Mouse (Mus musculus): ENCODE results near the gene E430018J23Rik. TPM values are rescaled to one million over a fixed set of nuclear protein-coding genes. Genes with fewer than 3 reads are reported as not detected.
"Not testable (repeated sequence)": the region's sequence is repeated elsewhere in the genome, so short reads cannot be mapped to it uniquely, and the experiment has no call there.

Gene E430018J23Rik
- polyA plus RNA-seq, 1 experiment from 2014 or later = 7.8 TPM

DNA sequence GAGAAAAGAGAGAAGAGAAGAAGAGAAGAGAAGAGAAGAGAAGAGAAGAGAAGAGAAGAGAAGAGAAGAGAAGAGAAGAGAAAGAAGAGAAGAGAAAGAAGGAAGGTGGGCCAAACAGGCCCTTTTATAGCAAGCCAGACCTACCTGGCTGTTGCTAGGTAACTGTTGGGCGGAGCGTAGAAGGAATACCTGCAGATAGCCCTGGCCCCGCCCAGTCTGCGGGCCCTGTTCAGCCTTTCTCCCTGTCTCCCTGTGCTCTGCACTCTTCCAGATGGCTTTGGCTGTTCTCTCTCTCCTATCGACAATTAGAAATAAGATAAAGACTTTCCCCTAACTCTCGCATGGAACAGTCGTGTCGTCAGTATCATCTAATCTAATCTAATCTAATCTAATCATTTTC, 46.8 kb downstream of the E430018J23Rik start:
- H3K9ac ChIP-seq = peak overlapping the region; percentile 93; the same call in 1 of the 2 replicates
- ATAC-seq (ENCODE audit: low FRiP score, low read depth) = no peak
- H3K36me3 ChIP-seq = peaks cover 19% of the 10 kb centered on the region
- H3K4me3 ChIP-seq = peak overlapping the region; percentile 94
- no peaks in the 10 kb centered on the region for H3K27me3 ChIP-seq (replicated peaks)
- peaks cover 16% of the 10 kb centered on the region for H3K4me1 ChIP-seq
- H3K4me2 ChIP-seq (replicated peaks) = peak overlapping the region; percentile 81
- no peak overlapping the region for H3K27ac ChIP-seq
- H3K9me3 ChIP-seq = no peaks in the 10 kb centered on the region
- WGBS = 14% methylated on average over 8 of the region's 8 CpGs

DNA sequence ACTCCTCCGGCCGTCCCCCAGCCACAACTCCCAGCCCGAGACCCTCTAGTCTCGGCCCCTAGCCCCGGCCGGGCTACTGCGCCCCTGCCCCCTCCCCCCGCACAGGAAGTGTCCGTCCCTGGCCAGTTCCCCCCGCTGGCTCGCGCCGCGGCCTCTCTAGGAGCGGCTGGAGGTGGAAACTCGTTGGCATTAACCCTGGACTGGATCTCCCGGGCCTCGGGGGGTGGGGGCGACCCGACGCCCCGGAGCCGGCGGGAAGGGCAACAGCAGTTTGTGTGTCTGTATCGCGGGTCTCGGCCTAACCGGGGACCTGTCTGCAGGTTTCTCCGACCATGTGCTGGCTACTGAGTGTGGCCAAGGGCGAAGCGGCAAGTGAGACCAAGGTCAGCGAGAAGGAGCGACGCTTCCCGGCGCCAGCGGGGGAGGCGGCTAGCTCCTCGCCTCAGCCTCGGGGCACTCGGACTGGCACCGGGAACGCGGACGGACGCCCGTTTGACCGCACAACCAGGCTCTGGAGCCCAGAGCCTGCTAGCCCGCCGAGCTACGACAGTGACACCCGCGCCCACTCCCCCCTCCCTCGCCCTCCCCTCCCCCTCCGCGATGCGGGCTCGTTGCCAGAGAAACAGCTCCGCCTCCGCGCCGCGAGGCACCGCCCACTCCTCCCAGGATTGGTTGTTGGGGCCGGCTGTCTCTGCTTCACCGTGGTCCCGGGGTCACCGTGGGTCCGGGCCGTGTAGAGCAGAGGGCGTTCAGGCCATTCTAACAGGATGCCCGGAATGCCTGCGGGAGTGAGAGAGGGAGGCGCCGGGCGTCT, 47.7 kb downstream of the E430018J23Rik start, which contains the start of gene Zfp768:
Zfp768 (minus strand) TSS at position 78 of the 814 bp plus-strand sequence.
- H3K9ac ChIP-seq = peak within 1 kb of the TSS; percentile 93
- ATAC-seq (ENCODE audit: low FRiP score, low read depth) = peak; percentile 95
- H3K4me1 ChIP-seq = peaks cover 16% of the 10 kb centered on the region
- H3K27me3 ChIP-seq (replicated peaks) = no peaks in the 10 kb centered on the region
- WGBS = under 1% methylated on average over 76 of the region's 76 CpGs
- peak within 1 kb of the TSS; percentile 94 for H3K4me3 ChIP-seq
- peak within 1 kb of the TSS; percentile 80 for H3K27ac ChIP-seq
- H3K4me2 ChIP-seq (replicated peaks) = peak within 1 kb of the TSS; percentile 81
- no peaks in the 10 kb centered on the region for H3K9me3 ChIP-seq
- H3K36me3 ChIP-seq = peaks cover 24% of the 10 kb centered on the region

DNA sequence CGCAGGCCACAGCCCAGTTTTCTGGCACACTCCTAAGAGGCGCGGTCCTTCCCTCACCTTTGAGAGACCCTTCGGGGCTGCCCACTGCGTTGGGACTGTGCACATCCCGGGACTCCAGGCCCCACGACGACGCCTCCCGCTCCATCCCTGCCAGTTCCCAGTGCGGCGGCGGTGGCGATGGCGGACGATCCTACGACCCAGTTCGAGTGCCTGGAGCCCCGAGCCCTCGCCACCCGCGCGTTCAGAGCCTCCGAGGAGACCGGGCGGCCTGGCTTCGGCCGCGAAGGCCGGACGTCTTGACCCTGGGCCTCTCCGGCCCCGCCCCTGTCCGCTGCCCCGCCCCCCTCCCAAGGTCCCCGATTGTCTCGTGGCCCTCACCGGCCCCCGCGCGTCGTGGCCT, 48.3 kb downstream of the E430018J23Rik start:
- H3K4me3 ChIP-seq = peak overlapping the region; percentile 94
- peak overlapping the region; percentile 81 for H3K4me2 ChIP-seq (replicated peaks)
- H3K27me3 ChIP-seq (replicated peaks) = no peaks in the 10 kb centered on the region
- H3K36me3 ChIP-seq = peaks cover 24% of the 10 kb centered on the region
- under 1% methylated on average over 42 of the region's 42 CpGs for WGBS
- H3K27ac ChIP-seq = peak overlapping the region; percentile 80; the same call in 1 of the 2 replicates
- peak; percentile 34; the same call in 1 of the 2 replicates for ATAC-seq (ENCODE audit: low FRiP score, low read depth)
- H3K9me3 ChIP-seq = no peaks in the 10 kb centered on the region
- H3K9ac ChIP-seq = peak overlapping the region; percentile 93
- H3K4me1 ChIP-seq = peaks cover 16% of the 10 kb centered on the region

DNA sequence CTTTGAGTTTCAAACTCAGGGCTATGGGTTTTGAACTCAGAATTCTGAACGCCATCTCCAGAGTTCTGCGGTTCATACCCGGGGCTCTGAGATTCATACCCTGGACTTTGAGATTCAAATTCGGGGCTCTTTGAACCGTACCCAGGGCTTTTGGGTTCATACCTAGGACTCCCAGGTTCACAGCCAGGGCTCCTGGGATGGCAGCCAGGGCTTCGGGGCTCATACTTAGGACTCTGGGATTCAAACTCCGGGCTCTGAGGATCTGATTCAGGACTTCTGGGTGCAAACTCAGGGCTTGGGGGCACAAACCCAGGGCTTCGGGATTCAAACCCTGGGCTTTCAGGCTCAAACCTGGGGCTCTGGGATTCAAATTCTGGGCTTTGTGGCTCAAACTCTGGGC, 49.1 kb downstream of the E430018J23Rik start:
- 89% methylated on average over 8 of the region's 8 CpGs for whole genome bisulfite sequencing

DNA sequence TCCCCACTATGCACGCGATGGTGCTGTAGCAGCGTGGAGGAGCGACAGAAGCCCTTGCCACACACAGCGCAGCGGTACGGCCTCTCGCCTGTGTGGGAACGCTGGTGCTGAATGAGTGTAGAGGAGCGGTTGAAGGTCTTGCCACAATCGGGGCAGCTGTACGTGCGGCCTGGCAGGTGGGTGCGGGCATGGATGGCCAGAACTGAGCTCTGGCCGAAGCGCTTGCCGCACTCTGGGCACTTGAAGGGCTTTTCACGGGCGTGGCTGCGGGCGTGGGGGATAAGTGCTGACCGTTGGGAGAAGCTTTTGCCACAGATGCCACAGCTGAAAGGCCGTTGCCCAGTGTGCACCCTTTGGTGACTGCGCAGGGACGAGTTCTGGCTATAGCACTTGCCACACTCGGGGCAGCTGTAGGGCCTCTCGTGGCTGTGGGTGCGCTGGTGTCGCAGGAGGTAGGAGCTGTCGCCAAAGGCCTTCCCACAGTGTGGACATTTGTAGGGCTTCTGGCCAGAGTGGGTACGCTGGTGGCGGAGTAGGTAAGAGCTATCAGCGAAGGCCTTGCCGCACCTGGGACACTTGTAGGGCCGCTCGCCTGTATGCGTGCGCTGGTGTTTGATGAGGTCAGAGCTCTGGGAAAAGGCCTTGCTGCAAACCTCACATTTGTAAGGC, 49.9 kb downstream of the E430018J23Rik start:
- no peak overlapping the region for H3K4me3 ChIP-seq
- 93% methylated on average over 38 of the region's 38 CpGs for WGBS
- H3K4me2 ChIP-seq (replicated peaks) = peak overlapping the region; percentile 81; the same call in 1 of the 2 replicates
- H3K9ac ChIP-seq = no peak overlapping the region
- no peak for ATAC-seq (ENCODE audit: low FRiP score, low read depth)
- H3K9me3 ChIP-seq = no peaks in the 10 kb centered on the region
- H3K36me3 ChIP-seq = peaks cover 24% of the 10 kb centered on the region
- no peak overlapping the region for H3K27ac ChIP-seq
- peaks cover 16% of the 10 kb centered on the region for H3K4me1 ChIP-seq
- no peaks in the 10 kb centered on the region for H3K27me3 ChIP-seq (replicated peaks)

More for the DNA sequence above, 49.1 kb downstream of the E430018J23Rik start:
- Histone ChIP-seq H3K27ac (no peak overlapping the region), H3K4me3 (peak overlapping the region; percentile 94), H3K4me2 (replicated peaks) (peak overlapping the region; percentile 81), H3K9ac (peak overlapping the region; percentile 93), H3K36me3 (peaks cover 24% of the 10 kb centered on the region), H3K27me3 (replicated peaks) (no peaks in the 10 kb centered on the region), H3K4me1 (peaks cover 16% of the 10 kb centered on the region), H3K9me3 (no peaks in the 10 kb centered on the region)
- no peak for ATAC-seq (ENCODE audit: low FRiP score, low read depth)

DNA sequence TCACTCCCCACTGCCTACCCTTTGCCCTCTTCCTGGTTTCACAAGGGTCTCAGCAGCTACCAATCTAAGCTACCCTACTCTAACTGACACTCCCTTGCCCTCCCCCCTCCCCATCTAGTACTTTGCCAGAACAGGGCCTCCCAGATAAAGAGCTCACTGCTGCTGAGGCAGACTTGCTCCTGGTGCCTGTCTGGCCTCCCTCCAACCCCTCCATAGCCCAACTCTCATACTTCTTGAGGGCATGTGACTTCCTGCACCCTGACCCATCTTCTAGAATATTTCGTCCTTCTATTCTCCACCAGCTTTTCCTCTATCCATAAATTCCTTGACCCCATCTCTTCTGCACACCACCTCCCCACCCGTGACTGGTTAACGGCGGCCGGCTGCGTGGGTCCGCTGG, 50.5 kb downstream of the E430018J23Rik start:
- Histone ChIP-seq H3K27ac (no peak overlapping the region), H3K4me2 (replicated peaks) (no peak overlapping the region), H3K9me3 (no peaks in the 10 kb centered on the region), H3K27me3 (replicated peaks) (no peaks in the 10 kb centered on the region), H3K9ac (no peak overlapping the region), H3K4me1 (peaks cover 16% of the 10 kb centered on the region), H3K36me3 (peaks cover 24% of the 10 kb centered on the region), H3K4me3 (no peak overlapping the region)
- 97% methylated on average over 7 of the region's 7 CpGs for WGBS
- no peak for ATAC-seq (ENCODE audit: low FRiP score, low read depth)

DNA sequence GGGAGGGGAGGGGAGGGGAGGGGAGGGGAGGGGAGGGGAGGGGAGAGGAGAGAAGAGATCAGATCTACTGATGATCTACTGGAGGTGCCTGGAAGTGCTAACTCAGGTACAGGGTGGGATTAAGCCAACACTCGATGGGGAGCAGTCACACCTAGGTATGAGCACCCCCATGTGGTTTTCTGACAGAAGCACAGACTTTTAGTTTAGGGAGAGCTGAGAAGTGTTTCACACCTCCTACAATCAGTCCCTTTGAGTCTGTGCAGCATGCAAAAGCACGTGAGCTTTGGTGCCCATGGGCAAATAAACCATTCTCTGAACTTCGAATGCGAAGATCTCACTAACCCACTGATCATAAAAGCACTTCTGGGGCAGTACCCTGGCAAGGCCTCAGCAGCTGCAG, 51.1 kb downstream of the E430018J23Rik start:
- WGBS = 68% methylated on average over 4 of the region's 4 CpGs
- peaks cover 24% of the 10 kb centered on the region for H3K36me3 ChIP-seq

DNA sequence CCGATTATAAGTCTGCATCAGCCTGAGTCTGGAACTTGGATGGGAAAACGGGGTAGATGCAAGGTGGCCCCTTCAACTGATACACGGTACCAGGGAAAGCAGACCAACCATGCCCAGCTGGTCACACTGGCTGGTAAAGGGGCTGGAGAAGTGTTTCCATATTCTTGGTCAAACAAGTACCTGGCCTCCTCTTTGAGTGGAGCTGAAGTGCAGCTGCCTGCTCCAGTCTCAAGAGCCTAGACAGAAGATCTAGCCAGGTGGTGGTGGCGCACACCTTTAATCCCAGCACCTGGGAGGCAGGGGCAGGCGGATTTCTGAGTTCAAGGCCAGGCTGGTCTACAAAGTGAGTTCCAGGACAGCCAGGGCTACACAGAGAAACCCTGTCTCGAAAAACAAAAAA, 51.6 kb downstream of the E430018J23Rik start:
- H3K27me3 ChIP-seq (replicated peaks); ATAC-seq (ENCODE audit: low FRiP score, low read depth); H3K9me3 ChIP-seq; H3K4me2 ChIP-seq (replicated peaks); H3K4me3 ChIP-seq; H3K9ac ChIP-seq; H3K27ac ChIP-seq: not testable (repeated sequence)
- H3K4me1 ChIP-seq = peaks cover 16% of the 10 kb centered on the region
- 90% methylated on average over 6 of the region's 6 CpGs for WGBS
- H3K36me3 ChIP-seq = peaks cover 24% of the 10 kb centered on the region

More for the DNA sequence above, 51.1 kb downstream of the E430018J23Rik start:
- no peak for ATAC-seq (ENCODE audit: low FRiP score, low read depth)
- Histone ChIP-seq H3K4me2 (replicated peaks) (no peak overlapping the region), H3K9me3 (no peaks in the 10 kb centered on the region), H3K27ac (no peak overlapping the region), H3K4me3 (no peak overlapping the region), H3K27me3 (replicated peaks) (no peaks in the 10 kb centered on the region), H3K9ac (no peak overlapping the region), H3K4me1 (peaks cover 16% of the 10 kb centered on the region)

DNA sequence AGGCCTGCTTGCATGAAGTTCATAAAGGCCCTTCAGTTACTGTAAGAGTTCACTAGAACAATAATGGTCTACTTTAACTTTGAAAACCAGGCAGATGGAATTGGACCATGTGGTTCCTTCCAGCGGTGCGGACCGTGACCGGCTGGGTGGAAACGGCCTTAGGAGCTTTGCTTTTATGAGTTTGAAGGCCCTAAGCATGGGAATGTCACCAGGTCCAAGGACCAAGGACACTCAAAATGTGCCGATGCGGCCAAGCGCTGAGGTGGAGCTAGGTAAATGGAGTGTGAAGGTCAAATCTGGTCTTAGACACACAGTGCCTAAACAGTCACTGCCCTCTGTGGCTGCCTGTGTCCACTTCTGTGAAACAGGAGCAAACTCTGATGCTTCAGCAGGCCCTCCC, 52.1 kb downstream of the E430018J23Rik start:
- ATAC-seq (ENCODE audit: low FRiP score, low read depth) = no peak
- no peak overlapping the region for H3K4me3 ChIP-seq
- H3K27me3 ChIP-seq (replicated peaks) = no peaks in the 10 kb centered on the region
- no peak overlapping the region for H3K4me2 ChIP-seq (replicated peaks)
- H3K9me3 ChIP-seq = no peaks in the 10 kb centered on the region
- 97% methylated on average over 8 of the region's 8 CpGs for WGBS
- H3K27ac ChIP-seq = no peak overlapping the region
- peaks cover 24% of the 10 kb centered on the region for H3K36me3 ChIP-seq
- no peak overlapping the region for H3K9ac ChIP-seq
- peaks cover 11% of the 10 kb centered on the region for H3K4me1 ChIP-seq

Other genes with a start within 250 kb of the E430018J23Rik start
- gene Cd2bp2, start 197.6 kb downstream of the E430018J23Rik start, polyA plus RNA-seq (2016; fragmentation: Nextera tagmentation; extraction: Ambion mirVana) = 86.4 and 97.3 TPM in 2 replicates
- gene Tbc1d10b, start 185.2 kb downstream of the E430018J23Rik start, polyA plus RNA-seq (2016; fragmentation: Nextera tagmentation; extraction: Ambion mirVana) = 43.4 and 45.6 TPM in 2 replicates
- 54.2 and 72.8 TPM in 2 replicates for gene Mylpf, start 184.7 kb downstream of the E430018J23Rik start, polyA plus RNA-seq (2016; fragmentation: Nextera tagmentation; extraction: Ambion mirVana)
- gene Zfp553, start 160.6 kb downstream of the E430018J23Rik start, polyA plus RNA-seq (2016; fragmentation: Nextera tagmentation; extraction: Ambion mirVana) = 67.6 and 68.9 TPM in 2 replicates
- gene Sept1, start 160.5 kb downstream of the E430018J23Rik start, polyA plus RNA-seq (2016; fragmentation: Nextera tagmentation; extraction: Ambion mirVana) = 30.1 and 32.8 TPM in 2 replicates
- gene Zfp771, start 149.4 kb downstream of the E430018J23Rik start, polyA plus RNA-seq (2016; fragmentation: Nextera tagmentation; extraction: Ambion mirVana) = 58.1 and 61.9 TPM in 2 replicates
- 130 and 144 TPM in 2 replicates for gene Dctpp1, start 132.9 kb downstream of the E430018J23Rik start, polyA plus RNA-seq (2016; fragmentation: Nextera tagmentation; extraction: Ambion mirVana)
- 65.2 and 73.1 TPM in 2 replicates for gene Sephs2, start 119.6 kb downstream of the E430018J23Rik start, polyA plus RNA-seq (2016; fragmentation: Nextera tagmentation; extraction: Ambion mirVana)
- 1.3 and 2.0 TPM in 2 replicates for gene Itgal, start 97.4 kb downstream of the E430018J23Rik start, polyA plus RNA-seq (2016; fragmentation: Nextera tagmentation; extraction: Ambion mirVana)
- 20.8 and 21.3 TPM in 2 replicates for gene Zfp768, start 48.0 kb downstream of the E430018J23Rik start, polyA plus RNA-seq (2016; fragmentation: Nextera tagmentation; extraction: Ambion mirVana)
- 7.2 and 8.3 TPM in 2 replicates for gene Zfp747, start 17.6 kb downstream of the E430018J23Rik start, polyA plus RNA-seq (2016; fragmentation: Nextera tagmentation; extraction: Ambion mirVana)
- gene 9130019O22Rik, start 6.5 kb downstream of the E430018J23Rik start, polyA plus RNA-seq (2016; fragmentation: Nextera tagmentation; extraction: Ambion mirVana) = 5.3 TPM in 2 replicates
- 5.7 and 6.8 TPM in 2 replicates for gene Zfp764, start 13.2 kb upstream of the E430018J23Rik start, polyA plus RNA-seq (2016; fragmentation: Nextera tagmentation; extraction: Ambion mirVana)
- 31.4 and 36.0 TPM in 2 replicates for gene Zfp688, start 28.4 kb upstream of the E430018J23Rik start, polyA plus RNA-seq (2016; fragmentation: Nextera tagmentation; extraction: Ambion mirVana)
- gene Zfp689, start 55.5 kb upstream of the E430018J23Rik start, polyA plus RNA-seq (2016; fragmentation: Nextera tagmentation; extraction: Ambion mirVana) = 17.4 and 20.3 TPM in 2 replicates
- gene Prr14, start 66.0 kb upstream of the E430018J23Rik start, polyA plus RNA-seq (2016; fragmentation: Nextera tagmentation; extraction: Ambion mirVana) = 56.1 and 63.5 TPM in 2 replicates
- gene Fbrs, start 85.6 kb upstream of the E430018J23Rik start, polyA plus RNA-seq (2016; fragmentation: Nextera tagmentation; extraction: Ambion mirVana) = 13.1 and 16.9 TPM in 2 replicates
- gene Srcap, start 118.4 kb upstream of the E430018J23Rik start, polyA plus RNA-seq (2016; fragmentation: Nextera tagmentation; extraction: Ambion mirVana) = 72.9 and 79.9 TPM in 2 replicates
- gene Gm42715, start 126.0 kb upstream of the E430018J23Rik start, polyA plus RNA-seq (2016; fragmentation: Nextera tagmentation; extraction: Ambion mirVana) = 14.3 and 15.0 TPM in 2 replicates
- gene Tmem265, start 167.8 kb upstream of the E430018J23Rik start, polyA plus RNA-seq (2016; fragmentation: Nextera tagmentation; extraction: Ambion mirVana) = 4.1 and 6.1 TPM in 2 replicates
- gene Phkg2, start 179.7 kb upstream of the E430018J23Rik start, polyA plus RNA-seq (2016; fragmentation: Nextera tagmentation; extraction: Ambion mirVana) = 49.2 and 54.8 TPM in 2 replicates
- 14.0 and 14.1 TPM in 2 replicates for gene Ccdc189, start 195.0 kb upstream of the E430018J23Rik start, polyA plus RNA-seq (2016; fragmentation: Nextera tagmentation; extraction: Ambion mirVana)
- 54.1 and 61.2 TPM in 2 replicates for gene Rnf40, start 195.1 kb upstream of the E430018J23Rik start, polyA plus RNA-seq (2016; fragmentation: Nextera tagmentation; extraction: Ambion mirVana)
- gene Zfp629, start 222.2 kb upstream of the E430018J23Rik start, polyA plus RNA-seq (2016; fragmentation: Nextera tagmentation; extraction: Ambion mirVana) = 31.8 and 35.3 TPM in 2 replicates

All from neural tube, embryonic 12.5 days (tissue).